Mouse (Mus musculus) midbrain, embryonic 14.5 days (tissue): ENCODE measurements around the gene Zfp213. TPM values are rescaled to one million over a fixed set of nuclear protein-coding genes. Genes with fewer than 3 reads are reported as not detected.
"Not testable (repeated sequence)": the region's sequence is repeated elsewhere in the genome, so short reads cannot be mapped to it uniquely, and the experiment has no call there.

Source experiments
- ATAC-seq: fragments of 200-750 bp; cut with Nextera tagmentation; 2 replicates; pipeline ENCODE4 v1.8.0; 2017; ENCODE audit warnings: moderate number of reproducible peaks, moderate library complexity; ENCODE audit not compliant: low FRiP score, low TSS enrichment
- DNase-seq: peaks from one replicate; pipeline ENCODE4 v3.0.0-alpha.2; 2015
- H3K27ac ChIP-seq: fragments of 300-500 bp; sonication (generic); replicated peaks from 2 replicates; pipeline ENCODE4 v1.5.1; 2014; ENCODE audit warnings: mild to moderate bottlenecking, low read depth, low read length, moderate library complexity
- H3K27me3 ChIP-seq: fragments of 300-500 bp; sonication (generic); 2 replicates; pipeline ENCODE4 v1.6.1; 2014; ENCODE audit warnings: low read length, control low read depth, mixed read lengths; ENCODE audit not compliant: control insufficient read depth, insufficient read depth
- H3K36me3 ChIP-seq: fragments of 300-500 bp; sonication (generic); 2 replicates; pipeline ENCODE4 v1.6.1; 2014; ENCODE audit warnings: low read length, control low read depth; ENCODE audit not compliant: control insufficient read depth, insufficient read depth
- H3K4me1 ChIP-seq: fragments of 300-500 bp; sonication (generic); 2 replicates; pipeline ENCODE4 v1.6.1; 2014; ENCODE audit warnings: mild to moderate bottlenecking, antibody characterized with exemption, low read length, control low read depth; ENCODE audit not compliant: control insufficient read depth, insufficient read depth
- H3K4me2 ChIP-seq: fragments of 300-500 bp; sonication (generic); 2 replicates; pipeline ENCODE4 v1.6.1; 2014; ENCODE audit warnings: mild to moderate bottlenecking, low read length, moderate library complexity
- H3K4me3 ChIP-seq: fragments of 300-500 bp; sonication (generic); replicated peaks from 2 replicates; pipeline ENCODE4 v1.5.1; 2014; ENCODE audit warnings: low read depth, low read length
- H3K9ac ChIP-seq: fragments of 300-500 bp; sonication (generic); replicated peaks from 2 replicates; pipeline ENCODE4 v1.6.1; 2014; ENCODE audit warnings: mild to moderate bottlenecking, low read length, moderate library complexity
- H3K9me3 ChIP-seq: fragments of 300-500 bp; sonication (generic); 2 replicates; pipeline ENCODE4 v1.6.1; 2016; ENCODE audit warnings: low read length, control low read depth, mixed read lengths; ENCODE audit not compliant: control insufficient read depth
- WGBS: fragments of 180-500 bp; shearing (Covaris S2); extraction: QIAGEN DNeasy Blood & Tissue Kit; methylation state at CpG from one replicate; pipeline ENCODE4 v1.1.7; 2014; 5-methylcytosine and 5-hydroxymethylcytosine counted together
- polyA plus RNA-seq: library from polyadenylated mRNA; unstranded; fragments of >200 nt; fragmentation: Nextera tagmentation; extraction: Ambion mirVana; gene quantifications from 2 replicates; pipeline ENCODE4 v1.2.1, GENCODE M21; 2014

Gene Zfp213
- polyA plus RNA-seq, 1 experiment from 2014 or later: 19.1 TPM

DNA sequence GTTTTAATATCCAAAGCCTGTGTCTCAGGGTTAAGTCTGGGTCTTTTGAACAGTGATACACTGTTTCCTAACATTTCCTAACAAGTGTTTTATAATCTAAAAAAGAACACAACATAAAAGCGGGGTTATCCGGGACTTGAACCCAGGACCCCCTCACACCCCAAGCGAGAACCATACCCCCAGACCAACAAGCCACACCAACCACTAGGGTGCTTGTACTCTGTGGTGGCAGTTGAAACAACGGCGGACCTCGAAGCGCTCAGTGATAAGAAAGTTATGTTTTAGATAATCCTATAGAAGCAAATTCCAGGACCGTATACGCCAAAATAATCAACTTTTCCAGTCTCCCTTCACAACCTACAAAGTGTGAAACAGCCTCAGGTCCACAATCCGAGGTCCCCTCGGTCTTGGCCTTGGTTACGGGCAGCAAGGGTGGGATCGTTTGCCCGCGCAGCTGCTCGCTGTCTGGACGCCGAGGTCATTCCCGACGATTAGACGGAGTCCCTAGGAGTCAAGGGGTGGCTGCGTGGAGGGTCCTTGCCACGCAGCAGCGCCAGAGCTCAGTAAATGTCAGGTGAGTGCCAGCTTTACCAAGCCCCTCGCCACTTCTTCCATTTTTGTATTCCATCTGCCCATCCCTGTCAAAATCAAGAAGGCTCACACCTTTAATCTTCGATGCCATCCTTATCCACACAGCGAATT lies 26.3 kb downstream of the Zfp213 start:
- Histone ChIP-seq H3K27ac (no peak overlapping the region), H3K27me3 (peaks cover 43% of the 10 kb centered on the region), H3K4me1 (no peaks in the 10 kb centered on the region; the same call in 1 of the 2 replicates), H3K4me3 (peak overlapping the region; percentile 22), H3K4me2 (peak overlapping the region; percentile 40), H3K36me3 (no peaks in the 10 kb centered on the region), H3K9ac (no peak overlapping the region; the same call in 1 of the 2 replicates), H3K9me3 (no peaks in the 10 kb centered on the region)
- no peak for DNase-seq
- WGBS: 3% methylated on average over 27 of the region's 27 CpGs
- ATAC-seq: no peak

DNA sequence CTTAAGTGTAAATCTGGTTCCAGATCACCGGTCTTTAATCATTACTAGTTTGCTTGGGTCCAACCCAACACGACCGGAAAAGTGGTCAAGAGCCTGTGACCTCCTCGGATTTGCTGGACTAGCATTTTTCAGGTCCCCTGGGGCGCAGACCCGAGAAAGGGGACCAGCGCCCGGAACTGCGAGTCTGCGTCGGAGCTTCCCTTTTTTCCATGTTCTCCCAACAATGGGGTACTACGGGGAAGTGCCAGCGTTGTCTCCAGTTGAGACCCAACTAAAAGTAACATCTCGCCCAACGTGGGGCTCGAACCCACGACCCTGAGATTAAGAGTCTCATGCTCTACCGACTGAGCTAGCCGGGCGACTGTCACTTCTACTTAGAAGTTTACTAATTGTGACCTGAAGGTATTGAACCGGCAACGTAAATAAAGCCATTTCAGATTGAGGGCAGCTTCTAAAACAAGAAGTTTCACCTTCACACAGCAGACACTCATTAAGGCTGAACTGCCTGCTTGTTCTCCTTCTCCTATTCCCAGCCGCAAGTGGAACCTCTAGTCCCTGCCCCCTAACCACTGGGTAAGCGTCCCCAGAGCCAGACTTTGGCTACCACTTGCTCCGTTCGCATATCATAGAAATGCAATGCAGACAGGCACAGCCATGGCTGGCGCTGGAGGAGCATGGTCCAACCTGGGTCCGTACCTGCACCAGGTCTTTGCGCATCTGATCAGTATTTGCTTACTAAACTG lies 28.8 kb downstream of the Zfp213 start:
- not testable (repeated sequence) for H3K9ac ChIP-seq, ATAC-seq, H3K4me3 ChIP-seq, DNase-seq, H3K4me1 ChIP-seq, H3K4me2 ChIP-seq, H3K27ac ChIP-seq, H3K36me3 ChIP-seq, H3K9me3 ChIP-seq
- WGBS: under 1% methylated on average over 17 of the region's 29 CpGs
- H3K27me3 ChIP-seq: peaks cover 36% of the 10 kb centered on the region

DNA sequence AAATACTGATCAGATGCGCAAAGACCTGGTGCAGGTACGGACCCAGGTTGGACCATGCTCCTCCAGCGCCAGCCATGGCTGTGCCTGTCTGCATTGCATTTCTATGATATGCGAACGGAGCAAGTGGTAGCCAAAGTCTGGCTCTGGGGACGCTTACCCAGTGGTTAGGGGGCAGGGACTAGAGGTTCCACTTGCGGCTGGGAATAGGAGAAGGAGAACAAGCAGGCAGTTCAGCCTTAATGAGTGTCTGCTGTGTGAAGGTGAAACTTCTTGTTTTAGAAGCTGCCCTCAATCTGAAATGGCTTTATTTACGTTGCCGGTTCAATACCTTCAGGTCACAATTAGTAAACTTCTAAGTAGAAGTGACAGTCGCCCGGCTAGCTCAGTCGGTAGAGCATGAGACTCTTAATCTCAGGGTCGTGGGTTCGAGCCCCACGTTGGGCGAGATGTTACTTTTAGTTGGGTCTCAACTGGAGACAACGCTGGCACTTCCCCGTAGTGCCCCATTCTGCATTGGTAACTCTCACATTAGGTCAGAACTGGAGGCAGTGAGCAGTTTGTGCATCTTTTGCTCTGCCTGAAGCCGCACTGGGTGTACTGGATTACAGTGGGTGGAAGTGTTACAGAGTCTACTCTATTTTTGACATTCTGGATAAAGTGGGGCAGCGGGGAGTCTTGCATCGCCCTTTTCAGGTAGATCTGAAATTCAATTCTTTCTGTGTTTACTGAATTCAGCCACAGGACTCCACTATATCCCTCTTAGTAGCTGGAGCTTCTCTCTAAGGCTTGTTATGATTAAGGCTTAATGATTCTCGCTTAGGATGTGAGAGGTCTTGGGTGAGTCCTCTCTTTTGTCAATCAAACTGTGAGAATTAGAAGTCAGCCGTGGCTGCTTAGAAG lies 30.2 kb downstream of the Zfp213 start:
- not testable (repeated sequence) for H3K9me3 ChIP-seq, DNase-seq, H3K36me3 ChIP-seq, H3K4me1 ChIP-seq, ATAC-seq, H3K4me3 ChIP-seq, H3K4me2 ChIP-seq, H3K27ac ChIP-seq, H3K9ac ChIP-seq
- peaks cover 24% of the 10 kb centered on the region for H3K27me3 ChIP-seq
- WGBS: 6% methylated on average over 10 of the region's 23 CpGs

DNA sequence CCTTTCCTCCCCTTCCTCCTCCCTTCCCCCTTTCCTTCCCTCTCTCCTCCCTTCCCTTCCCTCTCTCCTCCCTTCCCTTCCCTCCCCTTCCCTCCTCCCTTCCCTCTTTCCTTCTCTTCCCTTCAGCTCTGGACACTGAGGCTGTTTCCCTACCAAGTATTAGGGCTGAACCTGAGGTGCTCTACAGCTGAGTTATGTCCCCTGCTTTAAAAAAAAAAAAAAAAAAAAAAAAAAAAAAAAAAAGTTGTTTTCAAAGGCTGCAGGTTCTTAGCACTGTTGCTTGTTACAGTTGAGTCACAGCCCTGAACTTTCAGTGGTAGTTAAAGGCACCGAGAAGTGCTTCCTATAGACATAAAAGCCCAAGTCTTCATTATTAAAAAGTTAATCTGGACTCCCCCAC lies 32.6 kb downstream of the Zfp213 start:
- H3K9ac ChIP-seq, H3K4me3 ChIP-seq, ATAC-seq, H3K4me1 ChIP-seq, H3K27ac ChIP-seq, DNase-seq, H3K9me3 ChIP-seq, H3K27me3 ChIP-seq, H3K4me2 ChIP-seq, H3K36me3 ChIP-seq: not testable (repeated sequence)
- WGBS: 37% methylated on average over 1 of the region's 1 CpGs

DNA sequence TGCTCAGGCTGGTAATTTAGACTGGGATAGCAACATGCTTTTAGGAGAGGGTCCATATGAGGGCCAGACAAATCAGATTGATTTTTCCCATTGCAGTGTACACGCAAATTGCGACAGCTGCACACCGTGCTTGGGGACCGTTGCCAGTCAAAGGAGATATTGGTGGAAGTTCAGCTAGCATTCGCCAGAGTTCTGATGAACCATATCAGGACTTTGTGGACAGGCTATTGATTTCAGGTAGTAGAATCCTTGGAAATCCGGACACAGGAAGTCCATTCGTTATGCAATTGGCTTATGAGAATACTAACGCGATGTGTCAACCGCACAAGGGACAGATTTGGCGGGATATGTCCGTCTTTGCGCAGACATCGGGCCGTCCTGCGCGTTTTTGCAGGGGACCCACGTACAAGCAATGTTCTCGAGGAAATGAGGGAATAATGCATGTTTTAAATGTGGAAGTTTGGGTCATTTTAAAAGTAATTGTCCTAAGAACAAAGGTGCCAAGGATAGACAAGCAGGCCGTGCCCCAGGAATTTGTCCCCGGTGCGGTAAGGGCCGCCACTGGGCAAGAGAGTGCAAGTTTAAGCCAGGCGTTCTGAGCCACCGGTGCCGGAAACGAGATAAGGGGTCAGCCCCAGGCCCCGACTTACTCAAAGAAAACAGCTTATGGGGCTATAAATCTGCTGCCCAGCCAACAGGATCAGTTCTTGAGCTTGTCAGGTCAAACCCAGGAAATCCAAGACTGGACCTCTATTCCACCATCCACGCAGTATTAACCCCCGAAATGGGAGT lies 40.9 kb downstream of the Zfp213 start:
- H3K9ac ChIP-seq, H3K4me3 ChIP-seq, H3K27me3 ChIP-seq, ATAC-seq, H3K36me3 ChIP-seq, H3K4me2 ChIP-seq, DNase-seq, H3K4me1 ChIP-seq, H3K27ac ChIP-seq, H3K9me3 ChIP-seq: not testable (repeated sequence)
- 76% methylated on average over 30 of the region's 30 CpGs for WGBS

DNA sequence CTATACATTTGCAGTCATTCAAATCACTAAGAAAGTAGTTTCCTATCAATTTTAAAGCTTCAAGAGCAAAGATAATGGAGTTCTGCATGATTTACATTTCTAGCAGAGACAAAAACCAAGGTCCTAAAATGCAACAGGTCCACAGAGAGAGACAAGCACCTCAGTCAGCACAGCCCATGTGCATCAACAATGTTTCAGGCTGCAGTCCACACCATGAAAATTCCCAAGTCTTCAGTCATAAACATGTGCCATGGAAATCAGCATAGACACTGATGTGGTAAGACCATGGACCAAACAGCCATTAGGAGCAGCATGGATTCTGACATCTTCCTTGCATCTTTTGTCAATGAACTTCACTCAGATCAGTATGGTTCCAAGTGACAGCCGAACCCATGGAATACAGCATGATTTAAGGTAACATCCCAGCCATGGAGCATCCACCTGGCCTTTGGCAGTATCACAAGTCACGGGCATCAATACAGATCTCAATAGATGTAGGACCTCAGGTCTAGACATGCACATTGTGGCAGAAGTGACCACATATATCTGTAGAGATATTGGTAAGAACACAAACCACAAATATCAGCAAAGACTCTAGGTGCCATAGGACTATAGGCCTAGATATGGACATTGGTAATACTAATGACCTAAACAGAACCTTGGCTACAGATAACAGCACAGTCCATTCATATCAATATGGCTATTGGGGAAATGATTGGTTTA lies 45.2 kb downstream of the Zfp213 start:
- DNase-seq: no peak
- no peak overlapping the region for H3K4me3 ChIP-seq
- H3K36me3 ChIP-seq: no peaks in the 10 kb centered on the region
- no peaks in the 10 kb centered on the region for H3K4me1 ChIP-seq
- H3K27ac ChIP-seq: no peak overlapping the region
- 74% methylated on average over 2 of the region's 2 CpGs for WGBS
- H3K9ac ChIP-seq: no peak overlapping the region
- no peaks in the 10 kb centered on the region for H3K27me3 ChIP-seq
- H3K4me2 ChIP-seq: no peak overlapping the region
- peak; percentile 76 for ATAC-seq
- H3K9me3 ChIP-seq: 0 out of 2 replicates have a peak, but pooled peaks cover 3% of the 10 kb centered on the region
